Mouse (Mus musculus) lung, postnatal 14 days (tissue): ENCODE measurements around the gene Crip3.

Experiments used
- DNase-seq: peaks from one replicate; pipeline ENCODE4 v3.0.0; 2021

The Crip3 gene

DNA sequence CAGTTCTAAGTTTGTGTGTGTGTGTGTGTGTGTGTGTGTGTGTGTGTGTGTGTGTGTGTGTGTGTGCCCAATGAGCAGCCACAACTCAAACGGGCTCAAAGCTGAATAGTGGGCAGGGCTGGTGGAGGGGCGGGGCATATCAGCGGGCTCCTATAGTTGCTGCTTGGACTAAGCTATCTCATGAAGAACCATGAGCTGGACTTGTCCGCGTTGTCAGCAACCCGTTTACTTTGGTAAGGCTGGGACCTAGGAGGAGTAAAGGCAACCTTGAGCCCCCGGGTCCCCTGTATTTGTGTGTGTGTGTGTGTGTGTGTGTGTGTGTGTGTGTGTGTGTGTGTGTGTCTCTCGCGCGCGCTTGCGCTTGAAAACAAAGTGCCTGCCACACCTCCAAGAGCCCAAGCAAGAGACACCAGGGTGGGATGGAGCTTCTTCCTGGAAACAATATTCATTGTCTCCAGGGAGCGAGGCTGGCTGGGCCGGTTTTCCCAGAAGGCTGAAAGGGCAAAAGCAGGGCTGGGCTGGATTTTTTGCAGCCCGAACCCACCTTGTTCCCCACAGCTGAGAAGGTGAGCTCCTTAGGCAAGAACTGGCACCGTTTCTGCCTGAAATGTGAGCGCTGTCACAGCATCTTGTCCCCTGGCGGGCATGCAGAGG is at the start of gene Crip3:
Gene Crip3 (plus strand): TSS at position 166 of the 654 bp plus-strand sequence.
- peak; percentile 19 for DNase-seq

DNA sequence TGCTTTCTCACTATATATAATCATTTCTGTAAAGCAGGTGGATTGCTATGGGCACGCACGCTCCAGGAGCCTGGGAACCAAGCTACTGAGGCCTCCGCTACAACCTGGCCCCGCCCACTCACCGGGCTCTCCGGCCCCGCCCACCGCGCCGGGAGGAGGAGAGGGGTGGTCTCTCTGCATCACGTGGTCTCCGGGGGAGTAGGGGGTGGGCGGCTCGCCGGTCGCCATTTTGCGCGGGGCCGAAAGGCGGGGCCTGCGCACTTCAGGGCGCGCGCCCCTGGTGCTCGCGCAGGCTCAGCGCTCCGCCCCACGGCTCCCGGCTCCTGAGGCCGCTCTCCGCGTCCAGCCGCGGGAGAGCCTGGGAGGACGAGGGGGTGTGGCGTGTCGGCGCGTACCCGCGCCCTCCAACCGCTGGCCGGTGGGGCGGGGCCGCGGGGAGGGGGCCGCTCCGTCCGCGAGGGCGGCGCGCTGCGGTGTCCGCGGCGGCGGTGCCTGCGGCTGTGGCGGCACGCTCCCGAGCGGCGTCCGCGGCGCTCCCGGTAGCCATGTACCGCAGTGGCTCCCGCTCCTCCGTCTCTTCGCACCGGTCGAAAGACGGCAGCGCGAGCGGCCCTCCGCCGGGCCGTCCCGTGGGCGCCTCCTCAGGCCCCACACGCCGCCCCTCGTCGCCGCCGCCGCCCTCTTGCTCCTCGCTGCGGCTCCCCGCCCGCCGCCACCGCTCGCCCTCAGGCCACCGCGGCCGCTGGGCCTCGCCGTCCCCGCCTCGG is 45.2 kb upstream of the Crip3 start, which contains the start of gene Zfp318:
Gene Zfp318 (plus strand): TSS at position 438 of the 767 bp plus-strand sequence.
- peak; percentile 98 for DNase-seq

DNA sequence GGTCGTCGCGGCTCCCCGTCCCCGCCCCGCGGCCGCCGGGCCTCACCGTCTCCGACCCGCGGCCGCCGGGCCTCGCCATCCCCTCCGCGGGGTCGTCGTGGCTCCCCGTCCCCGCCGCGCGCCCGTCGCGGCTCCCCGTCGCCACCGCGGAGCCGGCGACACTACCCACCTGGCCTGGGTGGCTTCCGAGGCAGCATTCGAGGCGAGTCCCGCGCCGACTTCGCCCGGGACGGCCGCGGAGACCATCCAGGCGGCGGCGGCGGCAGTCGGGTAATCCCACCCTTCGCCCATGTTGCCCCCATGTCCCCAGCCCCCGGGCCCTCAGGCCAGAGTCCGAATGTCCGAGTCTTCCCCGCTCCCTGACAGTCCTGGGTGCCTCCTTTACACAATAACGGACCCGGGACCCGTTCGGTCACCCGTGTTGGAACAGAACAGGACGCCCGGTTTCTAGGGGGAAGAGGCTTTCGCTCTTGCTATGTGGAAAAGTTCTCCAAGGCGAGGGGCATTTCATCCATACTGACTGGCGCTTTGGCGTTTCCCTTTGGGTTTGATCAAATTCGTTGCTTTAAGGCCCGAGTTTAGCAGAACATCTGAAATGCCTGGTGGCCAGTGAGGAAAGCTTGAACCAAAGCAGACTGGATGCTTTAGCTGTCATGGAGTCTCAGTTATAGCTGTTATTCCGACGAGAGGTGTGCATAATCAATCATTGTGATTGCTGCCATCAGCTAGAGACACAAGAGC is 44.5 kb upstream of the Crip3 start:
- peak; percentile 19 for DNase-seq

DNA sequence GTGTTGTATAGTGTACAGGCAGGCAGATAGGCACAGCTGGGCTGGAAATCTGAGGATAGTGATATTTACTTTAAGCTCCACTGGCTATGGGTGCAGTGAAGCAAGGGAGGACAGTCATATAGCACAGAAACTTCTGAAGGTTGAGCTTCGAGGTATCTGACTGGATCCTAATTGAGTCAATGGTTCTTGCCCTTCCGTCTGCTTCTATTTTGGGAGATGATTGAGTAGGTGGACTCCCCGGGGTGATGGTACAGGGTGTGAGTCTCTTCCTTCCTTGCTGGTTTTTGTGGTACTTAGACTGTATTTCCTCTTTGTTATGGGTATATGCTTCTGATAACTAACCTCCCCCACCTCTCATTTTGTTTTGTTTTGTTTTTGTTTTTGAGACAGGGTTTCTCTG is 40.5 kb upstream of the Crip3 start:
- DNase-seq: no peak

DNA sequence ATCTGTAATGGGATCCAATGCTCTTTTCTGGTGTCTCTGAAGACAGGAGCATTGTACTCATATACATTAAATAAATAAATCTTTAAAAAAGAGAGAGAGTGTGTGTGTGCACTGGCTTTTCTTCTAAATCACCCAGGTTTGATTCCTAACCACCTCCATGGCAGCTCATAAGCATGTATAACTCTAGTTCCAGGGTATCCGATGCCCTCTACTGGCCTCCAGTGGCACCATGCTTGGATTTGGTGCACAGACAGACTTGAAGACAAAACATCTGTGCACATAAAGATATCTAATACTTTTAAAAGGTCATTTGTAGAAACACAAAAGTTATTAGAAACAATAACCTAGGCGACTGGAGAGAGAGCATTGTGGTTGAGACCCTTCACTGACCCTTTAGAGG is 35.7 kb upstream of the Crip3 start:
- peak; percentile 38 for DNase-seq

DNA sequence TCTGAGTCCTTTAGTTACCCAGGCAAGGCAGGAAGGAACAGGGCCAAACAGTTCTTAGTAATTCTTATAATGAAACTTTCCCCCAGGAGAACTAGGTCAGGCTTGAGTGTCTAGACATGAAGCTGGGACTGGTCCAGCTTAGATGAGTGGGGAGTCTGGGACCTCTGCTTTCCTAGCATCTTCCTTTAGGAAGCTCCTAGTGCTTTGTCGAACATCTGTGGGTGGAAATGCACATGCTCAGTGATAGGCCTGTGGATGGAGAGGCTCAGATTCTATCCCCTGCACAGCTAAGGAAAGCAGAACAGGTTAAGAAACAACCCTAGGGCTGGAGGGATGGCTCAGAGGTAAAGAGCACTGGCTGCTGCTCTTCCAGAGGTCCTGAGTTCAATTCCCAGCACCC is 34.1 kb upstream of the Crip3 start:
- no peak for DNase-seq

DNA sequence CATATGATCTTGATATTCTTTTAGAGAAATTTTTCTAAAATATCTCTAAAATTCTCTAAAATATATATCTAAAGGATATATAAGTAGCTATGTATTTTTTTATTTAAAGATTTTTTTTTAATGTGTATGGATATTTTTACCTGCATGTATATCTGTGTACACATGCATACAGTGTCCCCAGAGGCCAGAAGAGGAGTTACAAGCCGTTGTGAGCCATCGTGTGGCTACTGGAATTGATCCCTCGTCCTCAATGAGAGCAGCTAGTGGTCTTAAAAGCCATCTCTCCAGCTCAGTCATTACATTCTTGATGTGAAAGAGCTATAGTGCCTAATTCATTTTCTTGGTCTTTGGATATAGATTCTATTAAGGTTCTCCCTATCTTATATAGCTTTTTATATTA is 20.2 kb upstream of the Crip3 start:
- no peak for DNase-seq

DNA sequence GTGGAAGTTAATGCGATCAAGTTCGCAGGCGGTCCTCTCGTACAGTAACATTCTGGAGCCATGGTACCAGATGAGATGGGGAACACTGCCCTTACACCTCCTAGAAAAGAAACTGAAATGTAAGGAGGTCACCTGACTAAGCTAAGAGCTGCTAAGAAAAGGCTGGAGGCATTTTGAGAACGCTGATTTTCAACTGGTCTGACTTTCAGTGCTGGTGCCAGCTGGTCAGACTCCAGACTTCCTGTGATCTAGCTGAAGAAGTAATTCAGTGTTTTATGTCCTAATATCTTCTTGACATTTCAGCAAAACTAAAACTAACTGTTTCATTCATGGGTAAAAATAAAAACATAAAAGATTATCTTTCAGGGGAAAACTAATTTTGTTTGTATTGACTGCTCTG is 10.1 kb upstream of the Crip3 start:
- peak; percentile 28 for DNase-seq

DNA sequence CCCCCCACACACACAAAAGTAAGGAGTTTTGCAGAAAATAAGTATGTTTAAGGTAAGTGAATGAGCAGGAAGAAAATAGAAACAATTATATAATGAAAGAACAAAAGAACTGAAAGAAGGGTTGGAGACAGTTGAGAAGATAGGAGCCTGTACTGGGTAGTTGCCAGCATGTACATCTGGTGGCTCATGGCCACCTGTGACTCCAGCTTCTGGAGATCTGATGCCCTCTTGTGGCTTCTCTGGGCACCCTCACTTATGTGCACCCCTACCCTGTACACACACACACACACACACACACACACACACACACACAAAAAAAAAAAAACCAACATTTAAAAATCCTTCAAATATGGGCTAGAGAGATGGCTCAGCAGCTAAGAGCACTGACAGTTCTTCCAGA is 9.0 kb upstream of the Crip3 start:
- no peak for DNase-seq

DNA sequence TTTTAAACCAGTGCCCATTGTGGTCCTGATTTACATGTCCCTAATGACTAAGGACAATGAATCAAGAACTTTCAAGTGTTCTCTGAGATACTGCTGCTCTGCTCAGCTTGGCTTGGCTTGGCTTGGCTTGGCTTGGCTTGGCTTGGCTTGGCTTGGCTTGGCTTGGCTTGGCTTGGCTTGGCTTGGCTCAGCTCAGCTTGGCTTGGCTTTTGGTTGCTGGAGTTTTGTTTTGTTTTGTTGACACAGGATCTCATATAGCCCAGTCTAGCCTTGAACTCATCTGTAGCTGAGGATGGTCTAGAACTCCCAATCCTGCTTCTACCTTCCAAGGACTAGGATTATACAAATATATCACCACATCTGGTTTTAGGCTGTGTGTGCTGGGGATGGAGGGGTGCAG is 2.2 kb upstream of the Crip3 start:
- no peak for DNase-seq

DNA sequence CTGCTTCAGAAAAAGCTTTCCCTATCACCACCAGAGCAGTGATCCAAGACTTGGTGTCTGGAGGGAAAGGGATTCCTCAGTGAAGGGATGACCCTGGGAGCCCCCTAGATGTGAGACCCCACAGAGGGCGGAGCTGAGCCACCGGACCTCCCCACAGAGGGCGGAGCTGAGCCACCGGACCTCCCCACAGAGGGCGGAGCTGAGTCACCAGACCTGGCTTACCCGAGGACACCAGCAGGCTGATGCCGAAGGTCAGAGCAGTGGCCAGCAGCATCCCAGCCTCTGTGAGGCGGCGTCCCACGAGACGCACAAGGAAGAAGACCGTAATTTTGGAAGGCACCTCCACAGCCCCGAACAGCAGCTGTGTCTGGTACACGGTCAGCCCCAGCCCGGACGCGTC is 4.9 kb downstream of the Crip3 start:
- no peak for DNase-seq

DNA sequence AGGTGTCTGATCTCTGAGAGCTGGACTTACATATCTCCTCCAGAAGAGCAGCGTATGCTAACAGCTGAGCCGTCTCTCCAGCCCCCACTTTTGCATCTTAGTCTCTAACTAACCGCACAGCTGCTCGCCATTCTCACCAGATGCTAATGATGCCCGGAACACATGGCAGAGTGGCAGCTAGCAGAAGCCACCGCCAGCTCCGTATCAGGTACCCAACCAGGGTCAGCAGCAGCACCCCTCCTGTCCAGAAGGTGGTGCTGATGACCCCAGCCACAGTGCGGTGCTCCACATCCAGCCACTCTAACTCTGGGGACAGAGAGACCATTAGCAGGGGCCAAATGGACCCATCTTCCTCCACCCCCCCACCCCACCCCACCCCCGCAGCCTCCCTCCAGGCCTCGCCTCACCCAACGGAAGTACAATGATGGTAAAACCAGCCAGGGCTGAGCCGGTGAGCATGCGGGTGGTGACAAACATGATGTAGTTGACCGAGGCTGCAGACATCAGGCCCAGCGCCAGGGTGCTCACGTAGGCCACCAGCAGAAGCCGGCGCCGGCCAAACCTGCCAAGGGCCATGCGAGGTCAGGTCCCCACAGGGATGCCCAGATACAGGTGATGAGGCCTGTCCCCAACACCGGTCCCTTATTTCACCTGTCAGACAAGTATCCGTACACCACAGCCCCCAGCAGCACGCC is 8.1 kb downstream of the Crip3 start:
- DNase-seq: no peak

DNA sequence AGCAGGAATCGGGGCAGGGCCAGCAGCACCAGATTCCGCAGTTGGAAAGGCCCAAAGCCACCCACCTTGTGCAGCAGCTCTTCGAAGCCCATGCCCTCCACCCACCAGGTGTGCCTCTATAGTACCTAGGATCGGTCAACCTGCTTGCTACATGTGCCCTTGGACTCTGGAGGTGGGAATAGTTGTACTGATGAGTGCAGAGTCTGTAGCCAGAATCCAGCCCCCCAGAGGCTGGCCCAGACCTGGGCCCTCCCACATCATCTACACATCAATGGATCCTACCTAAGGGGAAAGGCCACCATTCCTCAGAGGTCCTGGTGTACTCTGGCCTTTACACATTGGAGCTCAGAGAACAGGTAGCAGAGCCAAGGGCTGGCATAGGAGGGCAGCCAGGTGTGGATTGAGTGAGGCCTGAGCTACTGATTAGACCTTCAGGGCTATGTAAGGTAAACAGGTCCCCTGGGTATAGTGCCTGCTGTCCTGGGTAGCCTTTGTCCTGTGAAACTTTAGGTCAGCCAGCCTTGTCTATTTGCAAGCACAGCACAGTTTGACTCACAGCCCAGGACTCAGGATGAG is 9.7 kb downstream of the Crip3 start, which contains the start of gene Slc22a7:
Gene Slc22a7 (minus strand): TSS at position 160 of the 576 bp plus-strand sequence.
- no peak for DNase-seq

DNA sequence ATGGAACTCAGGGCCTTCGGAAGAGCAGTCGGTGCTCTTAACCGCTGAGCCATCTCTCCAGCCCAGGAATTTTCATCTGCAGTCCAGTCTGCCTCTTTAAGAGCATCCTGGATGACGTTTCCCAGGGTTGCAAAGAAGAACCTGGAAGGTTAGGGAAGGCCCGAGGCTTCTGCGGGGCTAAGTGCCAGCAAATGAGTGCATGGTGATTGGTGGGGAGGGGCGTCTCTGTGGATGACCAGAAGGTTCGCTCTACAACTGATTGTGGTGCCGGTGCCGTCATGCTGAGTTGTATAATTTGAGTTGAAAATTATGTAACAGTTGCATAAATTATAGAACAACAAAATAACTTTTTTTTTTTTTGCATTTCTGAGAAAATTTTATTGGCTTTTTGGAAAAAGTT is 10.4 kb downstream of the Crip3 start:
- DNase-seq: no peak

DNA sequence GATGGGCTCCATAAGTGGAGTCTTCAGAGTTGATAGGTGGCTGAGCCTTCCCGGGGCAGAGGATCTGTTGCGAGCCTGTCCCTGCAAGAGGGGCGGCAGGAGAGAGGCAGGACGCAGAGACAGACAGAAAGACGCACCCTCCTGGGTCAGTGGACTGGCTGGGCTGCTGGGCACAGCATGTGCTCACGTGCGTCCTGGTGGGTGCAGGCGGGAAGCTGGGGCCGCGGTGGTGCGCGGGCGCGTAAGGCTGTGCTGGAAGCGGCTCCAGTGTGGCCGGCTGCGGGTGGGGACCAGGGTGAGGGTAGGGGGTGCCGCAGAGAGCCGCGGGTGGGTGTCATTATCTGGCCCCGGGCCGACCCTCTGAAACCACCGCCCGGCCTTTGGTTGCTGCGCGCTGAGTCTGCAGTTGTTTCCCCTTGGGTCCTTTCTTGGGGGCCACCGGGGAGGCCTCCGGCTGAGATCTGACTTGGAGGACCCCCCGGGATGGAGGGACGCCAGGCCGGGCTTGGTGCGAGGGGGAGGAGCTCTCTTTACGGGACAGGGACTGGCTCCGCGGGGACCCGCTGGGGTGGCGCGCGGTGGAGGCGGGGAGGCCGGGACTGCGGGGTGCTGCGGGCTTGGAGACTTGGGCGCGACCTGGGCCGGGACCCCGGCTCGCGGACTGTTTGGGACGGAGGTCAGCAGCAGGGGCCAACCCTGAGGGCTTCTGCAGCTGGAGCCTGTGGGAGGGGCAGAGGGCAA is 16.3 kb downstream of the Crip3 start:
- no peak for DNase-seq

DNA sequence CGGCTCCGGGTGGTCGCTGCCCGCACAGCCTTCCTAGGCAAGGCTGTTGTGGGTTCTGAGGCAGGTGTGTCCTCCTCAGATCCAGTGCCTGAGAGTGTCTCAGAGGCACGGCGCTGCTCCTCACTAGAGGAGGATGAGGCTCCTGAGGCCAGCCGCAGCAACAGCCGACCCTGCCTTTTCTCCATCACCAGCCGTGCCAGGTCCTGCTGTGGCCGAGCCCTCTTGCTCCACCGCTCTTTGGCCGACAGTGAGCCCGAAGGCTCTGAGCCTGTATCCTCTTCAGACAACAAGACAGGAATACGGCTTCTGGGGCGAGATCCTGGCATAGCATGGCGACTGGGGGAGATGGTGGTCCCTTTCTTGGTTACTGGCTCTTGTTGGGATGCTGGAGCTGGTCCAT is 17.5 kb downstream of the Crip3 start:
- DNase-seq: no peak

DNA sequence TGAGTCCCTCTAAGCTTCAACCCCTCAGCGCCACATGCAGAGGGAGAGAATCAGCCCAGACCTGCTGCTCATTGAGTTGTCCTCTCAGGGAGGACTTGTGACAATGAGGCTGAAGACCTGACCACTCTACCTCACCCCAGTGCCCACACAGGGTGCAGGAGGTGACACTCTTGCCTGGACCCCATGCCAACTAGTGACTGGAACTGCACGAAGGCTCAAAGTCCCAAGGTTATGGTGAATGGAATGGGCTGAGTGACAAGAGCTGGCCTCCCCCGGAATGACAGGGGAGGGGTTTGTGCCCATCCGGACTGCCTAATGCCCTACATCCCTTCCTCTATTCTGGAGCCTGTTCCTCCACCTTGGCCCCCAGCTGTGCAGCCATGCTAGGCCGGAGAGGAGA is 24.0 kb downstream of the Crip3 start:
- no peak for DNase-seq

DNA sequence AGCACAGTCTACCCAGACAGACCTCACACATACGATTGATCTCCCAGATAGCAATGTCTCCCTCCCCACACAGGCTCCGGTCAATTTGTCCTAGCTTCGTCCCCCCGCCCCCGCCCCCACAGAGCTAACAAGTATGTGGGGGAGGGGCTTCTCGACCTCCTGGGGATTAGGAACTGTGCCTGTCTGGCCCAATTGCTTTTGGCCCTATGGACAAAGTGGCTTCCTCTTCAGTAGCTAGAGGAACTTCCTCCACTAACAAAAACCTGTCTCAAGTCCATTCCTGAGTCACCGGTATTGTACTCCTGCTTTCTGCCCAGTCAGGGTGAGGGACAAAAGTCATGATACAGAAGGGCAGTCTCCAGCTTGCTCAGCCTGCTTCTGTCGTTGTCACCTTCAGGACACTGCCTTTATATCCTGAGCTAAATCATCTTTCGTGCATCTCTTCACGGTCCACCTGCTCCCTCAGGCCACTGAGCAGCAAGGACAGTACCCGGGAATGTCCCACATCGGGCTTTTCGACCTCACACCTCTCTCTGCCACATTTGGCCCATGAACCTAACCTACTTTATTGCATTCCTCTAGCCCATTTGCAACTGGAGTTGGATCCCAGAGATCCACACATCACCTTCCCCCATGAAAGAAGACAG is 24.7 kb downstream of the Crip3 start:
- DNase-seq: no peak

DNA sequence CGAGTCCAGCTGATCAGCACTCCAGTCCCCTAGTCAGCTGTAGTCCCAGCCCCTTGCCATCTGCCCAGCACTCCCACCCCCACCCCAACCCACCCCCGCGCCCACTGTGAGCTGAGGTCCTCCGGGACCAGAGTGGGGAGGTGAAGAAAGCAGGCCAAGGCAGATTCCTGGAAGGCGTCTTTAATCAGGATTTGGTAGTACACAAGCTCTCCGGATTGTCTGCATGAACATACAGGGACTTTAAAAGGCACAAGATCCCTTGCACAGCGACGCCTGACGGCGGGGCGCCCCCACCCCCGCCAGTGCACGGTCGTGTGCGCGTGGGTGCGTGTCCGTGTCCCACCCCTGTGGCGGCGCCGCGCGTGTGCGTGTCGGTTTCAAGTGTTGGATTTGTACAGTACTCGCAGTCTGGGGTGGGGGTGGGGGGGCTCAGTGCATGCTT is 25.3 kb downstream of the Crip3 start:
- DNase-seq: no peak

DNA sequence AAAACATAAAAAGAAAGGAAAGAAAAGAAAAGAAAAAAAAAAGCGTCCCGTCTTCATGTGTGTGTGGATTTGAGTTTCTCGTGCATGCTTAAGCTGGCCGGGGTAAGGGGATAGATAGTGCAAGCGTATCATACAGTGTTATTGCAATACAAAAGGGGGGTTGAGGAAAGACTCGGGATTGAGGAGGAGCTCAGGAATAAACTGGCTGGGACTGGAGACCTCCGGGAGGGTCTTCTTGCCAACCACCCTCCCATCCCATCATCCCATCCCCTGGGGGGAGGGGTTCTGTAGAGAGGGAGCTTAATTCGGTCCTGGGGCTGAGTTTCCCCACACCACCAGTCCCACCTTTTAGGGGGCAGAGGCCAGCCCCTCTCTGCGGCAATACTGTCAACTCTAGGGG is 25.8 kb downstream of the Crip3 start:
- DNase-seq: no peak

DNA sequence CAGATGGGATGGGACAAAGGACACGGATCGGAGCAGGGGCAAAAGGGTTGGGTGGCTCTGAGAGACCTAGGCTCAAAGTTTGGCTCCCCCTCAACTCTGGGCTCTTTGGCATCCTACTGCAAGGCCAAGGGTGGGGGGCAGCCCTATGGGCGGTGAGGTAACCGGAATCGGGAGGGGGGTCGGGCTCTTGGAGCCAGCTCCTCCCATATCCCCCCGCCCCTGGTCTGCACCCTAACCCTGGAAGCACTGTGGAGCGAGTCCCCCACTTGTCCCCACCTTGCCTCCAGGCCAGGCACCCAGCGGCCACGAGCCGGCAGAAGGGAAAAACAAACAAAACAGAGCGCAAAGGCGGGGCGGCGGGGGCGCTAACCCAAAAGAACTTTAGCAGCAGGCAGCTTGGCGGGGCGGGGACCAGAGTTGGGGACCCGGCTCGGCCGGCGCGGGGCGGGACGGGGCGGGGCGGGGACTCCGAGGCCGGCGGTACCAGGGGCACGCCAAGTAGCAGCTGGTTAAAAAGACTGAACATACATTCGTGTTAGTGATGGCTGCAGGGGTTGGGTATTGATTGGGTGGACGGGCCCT is 26.5 kb downstream of the Crip3 start:
- DNase-seq: peak; percentile 48
